Mouse (Mus musculus) E14TG2a.4 (cell line): Measurements from ENCODE around the gene Hoxb7.

Experiments
- CTCF ChIP-seq: conservative IDR thresholded peaks from 2 replicates; pipeline ENCODE4 v1.5.1; 2014; ENCODE audit warnings: low read length
- NANOG ChIP-seq: IDR thresholded peaks from 2 replicates; pipeline ENCODE4 v1.6.1; 2014; ENCODE audit warnings: borderline replicate concordance, low read length, mixed read lengths
- POU5F1 ChIP-seq: IDR thresholded peaks from 2 replicates; pipeline ENCODE4 v1.6.1; 2014; ENCODE audit warnings: low read length, borderline replicate concordance

- TF ChIP-seq CTCF: peak; percentile 85
- no peak for TF ChIP-seq NANOG
- no peak for TF ChIP-seq POU5F1
These were observed 25.0 kb upstream of the Hoxb7 start for GRCm38 (mm10) chr11:96261323-96261890.
